Mouse (Mus musculus): ENCODE measurements around the gene Actr1a.

GRCm38 (mm10) chr19:46357344-46358280, 37.9 kb downstream of the Actr1a start:
- TF ChIP-seq GATA1 (IDR thresholded peaks at IDR 0.05; ENCODE audit: borderline replicate concordance, low read length) (no peak), FLI1 (IDR thresholded peaks at IDR 0.05; ENCODE audit: low read length) (no peak)
